Mouse (Mus musculus) C2C12 (cell line): ENCODE data around the gene Nme7.

Experiments
- CEBPB ChIP-seq: IDR thresholded peaks from one replicate; pipeline ENCODE4 v1.6.1; 2011; ENCODE audit warnings: low read depth, mild to moderate bottlenecking, control low read depth, moderate library complexity
- CTCF ChIP-seq: IDR thresholded peaks from one replicate; pipeline ENCODE4 v1.5.1; 2011; ENCODE audit not compliant: control insufficient read depth, insufficient read depth, insufficient read length
- FOSL1 ChIP-seq: IDR thresholded peaks from one replicate; pipeline ENCODE4 v1.8.0; 2011; ENCODE audit warnings: mild to moderate bottlenecking, low read length; ENCODE audit not compliant: poor library complexity, insufficient read depth, severe bottlenecking
- MAX ChIP-seq: IDR thresholded peaks from one replicate; pipeline ENCODE4 v1.6.1; 2011; ENCODE audit warnings: mild to moderate bottlenecking, control low read depth
- MYOD1 ChIP-seq: IDR thresholded peaks from one replicate; pipeline ENCODE4 v1.6.1; 2011; ENCODE audit warnings: low read depth; ENCODE audit not compliant: control insufficient read depth, insufficient read length
- USF1 ChIP-seq: IDR thresholded peaks from one replicate; pipeline ENCODE4 v1.6.1; 2011; ENCODE audit warnings: low read depth, mild to moderate bottlenecking, control low read depth, moderate library complexity

- no peak for TF ChIP-seq CTCF
- no peak for TF ChIP-seq USF1
- TF ChIP-seq CEBPB = no peak
- TF ChIP-seq MYOD1 = no peak
- no peak for TF ChIP-seq FOSL1
- TF ChIP-seq MAX = no peak
Measured at GRCm38 (mm10) chr1:164319542-164320140, 15.7 kb downstream of the Nme7 start.
